Mouse (Mus musculus) spleen, adult 2 months (tissue): Measurements from ENCODE around the gene Rufy3.

Experiments
- CTCF ChIP-seq: fragments of 200-500 bp; IDR thresholded peaks from 2 replicates; pipeline ENCODE4 v1.5.1; 2011; ENCODE audit warnings: mild to moderate bottlenecking, inconsistent platforms; ENCODE audit not compliant: insufficient read depth, insufficient read length, insufficient replicate concordance; ENCODE audit errors: extremely low read depth
- POLR2A ChIP-seq: fragments of 200-500 bp; IDR thresholded peaks from 2 replicates; pipeline ENCODE4 v1.6.1; 2011; ENCODE audit warnings: low read depth, low read length, inconsistent platforms

- TF ChIP-seq CTCF (no peak), POLR2A (no peak)
Observed at GRCm38 (mm10) chr5:88630883-88631282, 66.0 kb downstream of the Rufy3 start.
